Mouse (Mus musculus) forebrain, embryonic 11.5 days (tissue): Measurements from ENCODE around the gene Mpzl1. TPM values are rescaled to one million over a fixed set of nuclear protein-coding genes. Genes with fewer than 3 reads are reported as not detected.

Experiments used
- ATAC-seq: fragments of 200-750 bp; cut with Nextera tagmentation; replicated peaks from 2 replicates; pipeline ENCODE4 v1.8.0; 2017; ENCODE audit warnings: moderate TSS enrichment; ENCODE audit not compliant: low FRiP score
- DNase-seq: peaks from one replicate; pipeline ENCODE4 v3.0.0-alpha.2; 2017; ENCODE audit warnings: low spot score
- H3K27ac ChIP-seq: fragments of 300-500 bp; sonication (generic); 2 replicates; pipeline ENCODE4 v1.5.1; 2014; ENCODE audit warnings: low read depth, low read length
- H3K27me3 ChIP-seq: fragments of 300-500 bp; sonication (generic); 2 replicates; pipeline ENCODE4 v1.6.1; 2014; ENCODE audit warnings: mild to moderate bottlenecking, low read length, mixed read lengths; ENCODE audit not compliant: control insufficient read depth, insufficient read depth
- H3K36me3 ChIP-seq: fragments of 300-500 bp; sonication (generic); 2 replicates; pipeline ENCODE4 v1.6.1; 2014; ENCODE audit warnings: mild to moderate bottlenecking, low read length, moderate library complexity, mixed read lengths; ENCODE audit not compliant: control insufficient read depth, insufficient read depth
- H3K4me1 ChIP-seq: fragments of 300-500 bp; sonication (generic); replicated peaks from 2 replicates; pipeline ENCODE4 v1.6.1; 2014; ENCODE audit warnings: low read length, mixed read lengths; ENCODE audit not compliant: control insufficient read depth, insufficient read depth
- H3K4me2 ChIP-seq: fragments of 300-500 bp; sonication (generic); 2 replicates; pipeline ENCODE4 v1.6.1; 2014; ENCODE audit warnings: low read depth, mild to moderate bottlenecking, low read length, moderate library complexity, mixed read lengths; ENCODE audit not compliant: severe bottlenecking
- H3K4me3 ChIP-seq: fragments of 300-500 bp; sonication (generic); 2 replicates; pipeline ENCODE4 v1.5.1; 2014; ENCODE audit warnings: low read depth, low read length
- H3K9ac ChIP-seq: fragments of 300-500 bp; sonication (generic); 2 replicates; pipeline ENCODE4 v1.6.1; 2014; ENCODE audit warnings: low read length
- H3K9me3 ChIP-seq: fragments of 300-500 bp; sonication (generic); 2 replicates; pipeline ENCODE4 v1.6.1; 2016; ENCODE audit warnings: low read length, mixed read lengths; ENCODE audit not compliant: control insufficient read depth
- WGBS: fragments of 180-500 bp; shearing (Covaris S2); extraction: QIAGEN DNeasy Blood & Tissue Kit; methylation state at CpG from one replicate; pipeline ENCODE4 v1.1.7; 2014; 5-methylcytosine and 5-hydroxymethylcytosine counted together
- polyA plus RNA-seq: library from polyadenylated mRNA; unstranded; fragments of >200 nt; fragmentation: Nextera tagmentation; extraction: Ambion mirVana; gene quantifications from 2 replicates; pipeline ENCODE4 v1.2.1, GENCODE M21; 2014

Mpzl1 gene
- polyA plus RNA-seq, 1 experiment from 2014 or later: 128 TPM

- no peak for DNase-seq
- Histone ChIP-seq H3K4me2 (no peak overlapping the region), H3K9me3 (no peaks in the 10 kb centered on the region), H3K4me3 (no peak overlapping the region), H3K27ac (no peak overlapping the region), H3K36me3 (no peaks in the 10 kb centered on the region), H3K27me3 (no peaks in the 10 kb centered on the region), H3K9ac (no peak overlapping the region), H3K4me1 (no peaks in the 10 kb centered on the region)
- 80% methylated on average over 4 of the region's 4 CpGs for WGBS
- ATAC-seq: no peak
Measured at GRCm38 (mm10) chr1:165645102-165645501, 10.8 kb upstream of the Mpzl1 start.

- Histone ChIP-seq H3K4me3 (no peak overlapping the region), H3K27me3 (no peaks in the 10 kb centered on the region), H3K4me1 (no peaks in the 10 kb centered on the region), H3K4me2 (no peak overlapping the region), H3K9me3 (no peaks in the 10 kb centered on the region), H3K27ac (no peak overlapping the region), H3K9ac (no peak overlapping the region), H3K36me3 (no peaks in the 10 kb centered on the region)
- ATAC-seq (no peak), DNase-seq (no peak)
- 82% methylated on average over 5 of the region's 5 CpGs for WGBS
Measured at GRCm38 (mm10) chr1:165643735-165644134, 9.4 kb upstream of the Mpzl1 start.

- Histone ChIP-seq H3K9me3 (no peaks in the 10 kb centered on the region), H3K36me3 (no peaks in the 10 kb centered on the region), H3K27ac (peak overlapping the region; percentile 84), H3K27me3 (no peaks in the 10 kb centered on the region; the same call in 1 of the 2 replicates), H3K4me1 (no peaks in the 10 kb centered on the region), H3K9ac (peak overlapping the region; percentile 95), H3K4me3 (peak overlapping the region; percentile 81), H3K4me2 (peak overlapping the region; percentile 58)
- 1% methylated on average over 16 of the region's 16 CpGs for WGBS
- DNase-seq (peak; percentile 82), ATAC-seq (peak; percentile 82)
Measured at GRCm38 (mm10) chr1:165642780-165643311, 8.5 kb upstream of the Mpzl1 start.

GRCm38 (mm10) chr1:165641786-165642771 is 7.7 kb upstream of the Mpzl1 start:
- Histone ChIP-seq H3K4me3 (peak overlapping the region; percentile 81), H3K4me2 (peak overlapping the region; percentile 58), H3K4me1 (no peaks in the 10 kb centered on the region), H3K9ac (peak overlapping the region; percentile 95), H3K36me3 (no peaks in the 10 kb centered on the region), H3K27me3 (no peaks in the 10 kb centered on the region; the same call in 1 of the 2 replicates), H3K9me3 (no peaks in the 10 kb centered on the region), H3K27ac (peak overlapping the region; percentile 84)
- WGBS: under 1% methylated on average over 75 of the region's 75 CpGs
- ATAC-seq (peak; percentile 82), DNase-seq (peak; percentile 93)

- 8% methylated on average over 16 of the region's 16 CpGs for WGBS
- no peaks in the 10 kb centered on the region for H3K36me3 ChIP-seq
- peak overlapping the region; percentile 68; the same call in 1 of the 2 replicates for H3K9ac ChIP-seq
- no peaks in the 10 kb centered on the region for H3K4me1 ChIP-seq
- DNase-seq (peak; percentile 83), ATAC-seq (peak; percentile 69)
- H3K27ac ChIP-seq: no peak overlapping the region
- no peaks in the 10 kb centered on the region; the same call in 1 of the 2 replicates for H3K27me3 ChIP-seq
- H3K4me2 ChIP-seq: peak overlapping the region; percentile 58; the same call in 1 of the 2 replicates
- H3K9me3 ChIP-seq: no peaks in the 10 kb centered on the region
- peak overlapping the region; percentile 81 for H3K4me3 ChIP-seq
Measured at GRCm38 (mm10) chr1:165641271-165641771, 7.0 kb upstream of the Mpzl1 start.

GRCm38 (mm10) chr1:165636289-165636688 is 2.0 kb upstream of the Mpzl1 start:
- ATAC-seq (no peak), DNase-seq (no peak)
- H3K9me3 ChIP-seq: no peaks in the 10 kb centered on the region
- no peak overlapping the region for H3K4me2 ChIP-seq
- no peaks in the 10 kb centered on the region; the same call in 1 of the 2 replicates for H3K27me3 ChIP-seq
- 84% methylated on average over 8 of the region's 8 CpGs for WGBS
- H3K27ac ChIP-seq: no peak overlapping the region
- no peak overlapping the region for H3K4me3 ChIP-seq
- H3K9ac ChIP-seq: no peak overlapping the region
- no peaks in the 10 kb centered on the region for H3K36me3 ChIP-seq
- H3K4me1 ChIP-seq: peaks cover 2% of the 10 kb centered on the region; the same call in 1 of the 2 replicates

GRCm38 (mm10) chr1:165635055-165635897 is 938 bp upstream of the Mpzl1 start:
- no peaks in the 10 kb centered on the region for H3K36me3 ChIP-seq
- H3K4me2 ChIP-seq: peak overlapping the region; percentile 71
- peak overlapping the region; percentile 81 for H3K4me3 ChIP-seq
- H3K27ac ChIP-seq: peak overlapping the region; percentile 32; the same call in 1 of the 2 replicates
- H3K27me3 ChIP-seq: no peaks in the 10 kb centered on the region; the same call in 1 of the 2 replicates
- no peak for ATAC-seq
- no peaks in the 10 kb centered on the region for H3K9me3 ChIP-seq
- no peak for DNase-seq
- H3K4me1 ChIP-seq: peaks cover 2% of the 10 kb centered on the region; the same call in 1 of the 2 replicates
- 20% methylated on average over 17 of the region's 17 CpGs for WGBS
- peak overlapping the region; percentile 86 for H3K9ac ChIP-seq

GRCm38 (mm10) chr1:165633345-165633744 is 993 bp downstream of the Mpzl1 start:
- Histone ChIP-seq H3K36me3 (no peaks in the 10 kb centered on the region), H3K4me1 (peaks cover 2% of the 10 kb centered on the region; the same call in 1 of the 2 replicates), H3K27ac (no peak overlapping the region), H3K4me3 (peak overlapping the region; percentile 81), H3K9me3 (no peaks in the 10 kb centered on the region), H3K4me2 (peak overlapping the region; percentile 71), H3K9ac (peak overlapping the region; percentile 86), H3K27me3 (no peaks in the 10 kb centered on the region; the same call in 1 of the 2 replicates)
- ATAC-seq (no peak), DNase-seq (no peak)
- WGBS: 4% methylated on average over 12 of the region's 12 CpGs
